Mouse (Mus musculus): ENCODE measurements around the gene Muc20. TPM values are rescaled to one million over a fixed set of nuclear protein-coding genes. Genes with fewer than 3 reads are reported as not detected.

Muc20 gene
- polyA plus RNA-seq (2014; fragmentation: Illumina TruSeq; extraction: RNeasy Lipid Tissue Mini Kit (QIAGEN cat#74804); ENCODE audit: low read depth, low replicate concordance) = 7.7 TPM

DNA sequence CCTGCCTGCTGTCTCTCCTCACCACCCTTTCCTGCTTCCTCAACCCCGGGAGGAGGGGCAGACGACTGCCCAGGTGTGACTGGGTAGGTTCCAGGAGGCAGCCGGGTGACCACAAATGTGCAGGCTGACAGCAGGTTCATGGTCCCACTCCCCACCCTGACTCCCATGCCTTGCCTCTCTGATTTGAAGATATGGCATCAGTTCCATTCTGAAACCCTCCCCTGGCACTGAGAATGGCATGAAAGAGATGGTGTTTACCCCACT is at the start of gene Muc20:
TSS of gene Muc20 (minus strand) at position 10 of the 264 bp plus-strand sequence.

GRCm38 (mm10) chr16:32810321-32810720 is 13.1 kb upstream of the Muc20 start, which contains the start of gene Smbd1:
Gene Smbd1 (minus strand): TSS chr16:32810477.

DNA sequence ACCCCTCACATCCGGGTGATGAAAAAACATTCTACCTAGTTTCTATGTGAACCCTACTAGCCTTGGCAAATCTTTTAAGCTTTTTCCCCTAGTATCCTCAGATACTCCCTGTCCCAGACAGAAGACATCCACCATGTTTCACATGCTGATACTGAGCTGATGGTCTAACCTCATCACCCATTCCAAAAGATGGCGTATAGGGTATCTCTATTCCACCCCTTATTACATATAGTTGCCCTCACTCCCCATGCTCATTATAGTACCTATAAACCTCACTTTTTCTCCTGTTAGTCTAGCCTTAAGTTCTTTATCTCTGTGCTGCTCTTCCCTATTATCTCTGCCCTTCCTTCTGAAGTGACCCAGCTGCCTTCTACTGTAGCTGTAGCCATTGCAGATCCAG is 61.6 kb downstream of the Muc20 start, which contains the start of gene Muc4:
TSS of gene Muc4 (plus strand) at position 301 of the 400 bp plus-strand sequence.

Other genes starting within 250 kb of the Muc20 start
- 24.1 TPM for gene Tfrc, start 188.5 kb downstream of the Muc20 start, polyA plus RNA-seq (2014; fragmentation: Illumina TruSeq; extraction: RNeasy Lipid Tissue Mini Kit (QIAGEN cat#74804); ENCODE audit: low read depth, low replicate concordance)
- gene Tnk2, start 153.6 kb downstream of the Muc20 start, polyA plus RNA-seq (2014; fragmentation: Illumina TruSeq; extraction: RNeasy Lipid Tissue Mini Kit (QIAGEN cat#74804); ENCODE audit: low read depth, low replicate concordance) = 58.0 TPM
- 1.5 TPM for gene Muc4, start 61.5 kb downstream of the Muc20 start, polyA plus RNA-seq (2014; fragmentation: Illumina TruSeq; extraction: RNeasy Lipid Tissue Mini Kit (QIAGEN cat#74804); ENCODE audit: low read depth, low replicate concordance)
- gene Smbd1, start 13.0 kb upstream of the Muc20 start, polyA plus RNA-seq (2014; fragmentation: Illumina TruSeq; extraction: RNeasy Lipid Tissue Mini Kit (QIAGEN cat#74804); ENCODE audit: low read depth, low replicate concordance) = 32.1 TPM
- gene Fyttd1, start 80.1 kb upstream of the Muc20 start, polyA plus RNA-seq (2014; fragmentation: Illumina TruSeq; extraction: RNeasy Lipid Tissue Mini Kit (QIAGEN cat#74804); ENCODE audit: low read depth, low replicate concordance) = 61.6 TPM
- gene Rubcn, start 80.3 kb upstream of the Muc20 start, polyA plus RNA-seq (2014; fragmentation: Illumina TruSeq; extraction: RNeasy Lipid Tissue Mini Kit (QIAGEN cat#74804); ENCODE audit: low read depth, low replicate concordance) = 35.4 TPM
- gene Lrch3, start 116.7 kb upstream of the Muc20 start, polyA plus RNA-seq (2014; fragmentation: Illumina TruSeq; extraction: RNeasy Lipid Tissue Mini Kit (QIAGEN cat#74804); ENCODE audit: low read depth, low replicate concordance) = 24.9 TPM